Mouse (Mus musculus): ENCODE measurements around the gene Ghr. TPM values are rescaled to one million over a fixed set of nuclear protein-coding genes. Genes with fewer than 3 reads are reported as not detected.

The Ghr gene
- polyA plus RNA-seq, 1 experiment = 215 TPM

DNA sequence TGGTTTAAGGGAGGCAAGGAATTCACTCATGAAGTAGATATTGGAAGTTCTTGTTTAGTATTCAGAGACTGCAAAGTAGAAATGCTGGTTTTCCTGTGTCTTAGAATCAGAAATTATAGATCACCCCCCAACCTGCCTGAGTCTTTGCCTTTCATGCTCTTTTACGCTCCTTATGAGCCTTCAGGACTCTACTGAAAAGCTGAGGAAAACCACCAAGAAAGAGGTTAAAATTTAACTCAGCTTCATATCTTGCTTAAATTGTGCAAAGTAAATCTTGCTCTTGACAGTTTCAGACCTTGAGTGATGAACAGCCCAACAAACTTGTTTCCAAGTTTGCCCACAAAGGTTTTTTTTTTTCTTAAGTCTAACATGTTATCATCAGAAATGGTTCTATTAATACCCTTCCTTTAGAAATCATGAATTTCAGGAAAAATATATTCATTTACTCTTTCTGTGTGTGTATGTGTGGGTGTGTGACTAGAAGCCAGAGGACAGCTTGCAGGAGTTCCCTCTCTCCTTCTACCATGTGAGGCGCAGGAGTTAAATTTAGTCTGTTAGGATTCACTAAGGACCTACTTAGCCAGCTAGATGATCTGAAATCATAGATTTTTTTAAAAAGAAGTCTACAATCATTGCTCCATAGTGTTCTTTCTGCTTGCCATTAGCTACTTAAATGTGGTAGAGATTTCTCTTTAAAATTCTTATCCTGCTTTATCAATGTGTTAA is 14.0 kb downstream of the Ghr start:
- no peak overlapping the region for H3K4me3 ChIP-seq (ENCODE audit: insufficient read depth, low read depth, low read length)
- H3K27ac ChIP-seq (replicated peaks; ENCODE audit: low read depth, low read length) = no peak overlapping the region
- H3K4me1 ChIP-seq (ENCODE audit: control insufficient read depth, insufficient read depth, insufficient read length, low read length) = no peaks in the 10 kb centered on the region

GRCm38 (mm10) chr15:3564570-3564969 is 18.7 kb downstream of the Ghr start:
- no peaks in the 10 kb centered on the region for H3K4me1 ChIP-seq (ENCODE audit: control insufficient read depth, insufficient read depth, insufficient read length, low read length)
- H3K4me3 ChIP-seq (ENCODE audit: insufficient read depth, low read depth, low read length) = no peak overlapping the region
- no peak overlapping the region for H3K27ac ChIP-seq (replicated peaks; ENCODE audit: low read depth, low read length)

- no peaks in the 10 kb centered on the region for H3K4me1 ChIP-seq (ENCODE audit: control insufficient read depth, insufficient read depth, insufficient read length, low read length)
- no peak overlapping the region for H3K27ac ChIP-seq (replicated peaks; ENCODE audit: low read depth, low read length)
- H3K4me3 ChIP-seq (ENCODE audit: insufficient read depth, low read depth, low read length) = no peak overlapping the region
Measured at GRCm38 (mm10) chr15:3563929-3564516, 19.3 kb downstream of the Ghr start.

DNA sequence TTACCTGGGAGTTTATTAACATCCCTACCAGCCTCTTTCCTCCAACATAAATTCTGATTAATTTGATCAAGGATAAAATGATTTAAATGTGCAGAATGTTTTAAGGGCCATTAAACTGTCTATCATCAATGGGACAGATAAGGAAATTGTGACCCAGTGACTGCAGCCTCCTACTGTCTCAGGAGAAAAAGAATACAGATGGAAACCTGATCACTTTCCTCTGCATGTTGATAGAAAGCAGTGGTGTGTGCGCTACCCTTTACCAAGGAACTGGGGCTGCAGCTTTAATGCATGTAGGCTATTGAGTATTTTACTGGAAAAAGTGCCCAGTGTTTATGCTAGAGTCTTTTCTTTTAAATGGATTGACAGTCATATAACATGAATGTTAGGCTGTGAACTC is 19.8 kb downstream of the Ghr start:
- H3K27ac ChIP-seq (replicated peaks; ENCODE audit: low read depth, low read length) = no peak overlapping the region
- H3K4me3 ChIP-seq (ENCODE audit: insufficient read depth, low read depth, low read length) = no peak overlapping the region
- H3K4me1 ChIP-seq (ENCODE audit: control insufficient read depth, insufficient read depth, insufficient read length, low read length) = no peaks in the 10 kb centered on the region

GRCm38 (mm10) chr15:3558524-3558923 is 24.8 kb downstream of the Ghr start:
- Histone ChIP-seq H3K4me3 (ENCODE audit: insufficient read depth, low read depth, low read length) (no peak overlapping the region), H3K4me1 (ENCODE audit: control insufficient read depth, insufficient read depth, insufficient read length, low read length) (no peaks in the 10 kb centered on the region), H3K27ac (replicated peaks; ENCODE audit: low read depth, low read length) (no peak overlapping the region)

GRCm38 (mm10) chr15:3544289-3544688 is 39.0 kb downstream of the Ghr start:
- H3K4me1 ChIP-seq (ENCODE audit: control insufficient read depth, insufficient read depth, insufficient read length, low read length) = no peaks in the 10 kb centered on the region
- no peak overlapping the region for H3K4me3 ChIP-seq (ENCODE audit: insufficient read depth, low read depth, low read length)
- no peak overlapping the region for H3K27ac ChIP-seq (replicated peaks; ENCODE audit: low read depth, low read length)

- Histone ChIP-seq H3K4me3 (ENCODE audit: insufficient read depth, low read depth, low read length) (no peak overlapping the region), H3K4me1 (ENCODE audit: control insufficient read depth, insufficient read depth, insufficient read length, low read length) (0 out of 2 replicates have a peak, but pooled peaks cover 2% of the 10 kb centered on the region), H3K27ac (replicated peaks; ENCODE audit: low read depth, low read length) (no peak overlapping the region)
Measured at GRCm38 (mm10) chr15:3536309-3536900, 46.9 kb downstream of the Ghr start.

- H3K4me3 ChIP-seq (ENCODE audit: insufficient read depth, low read depth, low read length) = no peak overlapping the region
- H3K4me1 ChIP-seq (ENCODE audit: control insufficient read depth, insufficient read depth, insufficient read length, low read length) = peaks cover 2% of the 10 kb centered on the region; the same call in 1 of the 2 replicates
- H3K27ac ChIP-seq (replicated peaks; ENCODE audit: low read depth, low read length) = no peak overlapping the region
Measured at GRCm38 (mm10) chr15:3514027-3514426, 69.3 kb downstream of the Ghr start.

- peaks cover 4% of the 10 kb centered on the region; the same call in 1 of the 2 replicates for H3K4me1 ChIP-seq (ENCODE audit: control insufficient read depth, insufficient read depth, insufficient read length, low read length)
- H3K4me3 ChIP-seq (ENCODE audit: insufficient read depth, low read depth, low read length) = no peak overlapping the region
Measured at GRCm38 (mm10) chr15:3512380-3512779, 70.9 kb downstream of the Ghr start.

DNA sequence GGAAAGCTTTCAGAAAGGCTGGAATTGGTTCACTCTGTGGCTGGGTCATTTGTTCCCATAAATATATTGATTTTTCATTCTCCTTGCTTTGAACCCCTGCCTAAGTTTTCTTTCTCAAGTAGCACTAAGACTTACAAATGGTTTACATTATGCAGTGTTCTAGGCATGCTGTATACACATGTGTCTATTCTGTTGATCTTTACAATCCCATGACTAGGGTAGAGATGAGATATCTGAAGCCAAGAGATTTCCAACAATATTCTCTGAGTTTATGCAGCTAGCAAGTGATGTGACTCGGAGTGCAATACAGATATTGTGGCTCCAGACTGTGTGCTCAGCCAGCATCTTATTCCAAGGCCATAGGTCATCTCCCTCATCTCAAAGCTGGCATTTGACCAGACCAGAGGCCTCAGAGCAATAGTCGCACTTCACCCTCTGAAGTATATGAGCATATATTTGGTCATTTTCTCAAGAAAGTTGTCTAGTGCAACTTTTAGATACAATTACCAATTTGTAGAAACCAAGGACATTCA is 71.6 kb downstream of the Ghr start:
- no peak overlapping the region for H3K4me3 ChIP-seq (ENCODE audit: insufficient read depth, low read depth, low read length)
- H3K27ac ChIP-seq (replicated peaks; ENCODE audit: low read depth, low read length) = no peak overlapping the region
- H3K4me1 ChIP-seq (ENCODE audit: control insufficient read depth, insufficient read depth, insufficient read length, low read length) = peaks cover 4% of the 10 kb centered on the region; the same call in 1 of the 2 replicates

More at GRCm38 (mm10) chr15:3512380-3512779, 70.9 kb downstream of the Ghr start:
- H3K27ac ChIP-seq (replicated peaks; ENCODE audit: low read depth, low read length) = no peak overlapping the region

DNA sequence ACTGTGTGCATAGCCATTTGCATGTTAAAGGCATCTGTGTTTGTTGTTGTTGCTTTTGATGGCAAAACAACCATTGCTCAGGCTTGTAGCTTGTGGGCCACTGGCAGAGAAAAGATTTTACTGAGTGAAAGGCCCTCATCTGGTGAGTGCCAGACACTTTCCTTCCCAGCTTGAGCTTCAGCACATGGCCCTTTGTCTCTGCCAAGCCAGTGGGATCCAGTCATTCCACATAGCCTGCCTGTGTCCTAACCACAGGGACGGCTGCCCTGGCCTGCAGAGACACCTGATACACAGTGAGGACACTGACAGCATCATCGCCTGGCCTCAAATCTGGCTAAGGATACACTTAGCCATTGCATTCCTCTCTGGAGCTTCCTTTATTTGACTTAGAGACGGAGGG is 74.2 kb downstream of the Ghr start:
- no peak overlapping the region for H3K27ac ChIP-seq (replicated peaks; ENCODE audit: low read depth, low read length)
- no peak overlapping the region for H3K4me3 ChIP-seq (ENCODE audit: insufficient read depth, low read depth, low read length)
- H3K4me1 ChIP-seq (ENCODE audit: control insufficient read depth, insufficient read depth, insufficient read length, low read length) = peaks cover 7% of the 10 kb centered on the region; the same call in 1 of the 2 replicates

DNA sequence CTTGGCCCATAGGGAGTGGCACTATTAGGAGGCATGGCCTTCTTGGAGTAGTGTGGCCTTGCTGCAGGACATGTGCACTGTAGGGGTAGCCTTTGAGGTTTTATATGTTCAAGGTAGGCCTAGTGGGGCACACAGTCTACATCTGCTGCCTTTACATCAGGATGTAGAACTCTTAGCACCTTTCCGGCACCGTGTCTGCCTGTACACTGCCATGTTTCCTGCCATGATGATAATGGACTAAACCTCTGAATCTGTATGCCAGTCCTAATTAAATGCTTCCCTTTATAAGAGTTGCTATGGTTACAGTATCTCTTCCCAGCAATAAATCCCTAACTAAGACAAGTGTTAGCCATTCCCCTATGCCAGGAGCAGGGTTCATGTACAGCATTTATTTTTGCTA is 76.0 kb downstream of the Ghr start:
- Histone ChIP-seq H3K4me1 (ENCODE audit: control insufficient read depth, insufficient read depth, insufficient read length, low read length) (peaks cover 7% of the 10 kb centered on the region; the same call in 1 of the 2 replicates), H3K27ac (replicated peaks; ENCODE audit: low read depth, low read length) (no peak overlapping the region), H3K4me3 (ENCODE audit: insufficient read depth, low read depth, low read length) (no peak overlapping the region)

GRCm38 (mm10) chr15:3504700-3505099 is 78.6 kb downstream of the Ghr start:
- H3K27ac ChIP-seq (replicated peaks; ENCODE audit: low read depth, low read length) = 0 out of 2 replicates have a peak overlapping the region, but pooled peaks have one; percentile 10

DNA sequence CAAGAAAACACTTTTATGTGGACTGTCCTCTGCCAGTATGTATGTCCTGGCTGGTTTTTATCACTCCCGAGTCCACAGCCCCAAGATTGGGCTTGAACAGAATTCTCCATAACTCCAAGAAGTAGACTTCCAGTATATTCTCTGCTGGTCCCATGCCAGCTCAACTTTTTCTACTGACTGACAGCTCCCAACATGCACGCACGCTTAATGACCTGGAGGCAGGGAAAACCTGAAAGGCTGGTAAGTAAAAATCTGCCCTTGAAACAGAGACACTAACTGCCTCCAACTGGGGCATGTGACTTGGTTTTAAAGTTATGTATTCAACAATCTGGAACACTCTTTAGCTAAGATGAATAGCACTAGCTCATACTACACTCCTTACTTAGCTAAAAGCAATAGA is 81.6 kb downstream of the Ghr start:
- peaks cover 5% of the 10 kb centered on the region for H3K4me1 ChIP-seq (ENCODE audit: control insufficient read depth, insufficient read depth, insufficient read length, low read length)
- H3K27ac ChIP-seq (replicated peaks; ENCODE audit: low read depth, low read length) = no peak overlapping the region
- H3K4me3 ChIP-seq (ENCODE audit: insufficient read depth, low read depth, low read length) = no peak overlapping the region

More at GRCm38 (mm10) chr15:3504700-3505099, 78.6 kb downstream of the Ghr start:
- Histone ChIP-seq H3K4me3 (ENCODE audit: insufficient read depth, low read depth, low read length) (no peak overlapping the region), H3K4me1 (ENCODE audit: control insufficient read depth, insufficient read depth, insufficient read length, low read length) (peaks cover 7% of the 10 kb centered on the region; the same call in 1 of the 2 replicates)

GRCm38 (mm10) chr15:3499020-3499419 is 84.3 kb downstream of the Ghr start:
- Histone ChIP-seq H3K27ac (replicated peaks; ENCODE audit: low read depth, low read length) (no peak overlapping the region), H3K4me1 (ENCODE audit: control insufficient read depth, insufficient read depth, insufficient read length, low read length) (peaks cover 2% of the 10 kb centered on the region; the same call in 1 of the 2 replicates), H3K4me3 (ENCODE audit: insufficient read depth, low read depth, low read length) (no peak overlapping the region)

Measured in brown adipose tissue, adult 24 weeks (tissue).